Mouse (Mus musculus): ENCODE measurements around the gene Fam131b. TPM values are rescaled to one million over a fixed set of nuclear protein-coding genes. Genes with fewer than 3 reads are reported as not detected.
A peak's percentile ranks its signal among the peaks of the same experiment; 100 is the strongest.

Gene Fam131b
- polyA plus RNA-seq (2016; fragmentation: Nextera tagmentation; extraction: Ambion mirVana), result 3.6 and 4.7 TPM in 2 replicates

DNA sequence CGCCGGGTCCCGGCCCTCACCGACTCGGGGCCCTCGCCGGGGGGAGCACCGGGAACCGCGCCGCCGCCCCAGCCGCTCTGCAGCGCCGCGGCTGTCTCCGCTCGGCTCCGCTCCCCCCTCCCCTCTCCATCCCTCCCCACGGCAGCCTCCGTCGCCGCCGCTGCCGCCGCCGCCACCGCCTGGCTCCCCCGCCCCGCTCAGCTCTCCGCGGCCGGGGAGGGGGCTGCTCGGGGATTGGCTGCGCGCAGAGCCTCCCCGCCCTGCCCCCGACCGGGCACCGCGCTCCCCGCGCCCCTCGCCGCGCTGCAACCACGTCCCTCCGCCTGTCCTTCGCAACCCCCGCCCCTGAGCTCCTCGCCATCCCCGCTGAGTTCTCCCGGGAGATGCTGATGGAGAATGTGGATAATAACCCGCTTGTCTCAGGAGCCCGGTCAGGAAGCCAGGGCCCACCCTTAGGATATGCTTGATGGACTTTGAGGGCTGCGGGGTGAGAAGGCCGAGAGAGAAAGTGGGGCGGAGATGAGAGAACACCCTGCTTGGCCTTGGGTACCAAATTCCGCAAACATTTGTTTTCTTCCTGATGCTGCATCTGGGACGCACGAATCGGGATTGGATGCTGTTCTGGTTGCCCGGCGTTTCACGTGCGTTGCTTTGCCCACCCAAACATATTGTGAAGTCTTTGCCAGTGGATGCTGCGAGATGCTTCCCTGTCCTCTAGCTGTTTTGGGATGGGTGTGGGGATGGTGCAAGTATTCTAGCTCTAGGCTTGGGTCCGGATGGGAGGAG lies at the start of gene Fam131b:
TSS of gene Fam131b (minus strand) at position 162 of the 786 bp plus-strand sequence.
- WGBS, result under 1% methylated on average over 32 of the region's 68 CpGs
- Histone ChIP-seq H3K4me1 (peaks cover 22% of the 10 kb centered on the region; the same call in 1 of the 2 replicates), H3K4me3 (replicated peaks) (peak within 1 kb of the TSS; percentile 81), H3K36me3 (replicated peaks) (no peaks in the 10 kb centered on the region; the same call in 1 of the 2 replicates), H3K27ac (peak within 1 kb of the TSS; percentile 91), H3K9ac (peak within 1 kb of the TSS; percentile 82), H3K27me3 (no peaks in the 10 kb centered on the region), H3K4me2 (peak within 1 kb of the TSS; percentile 91), H3K9me3 (no peaks in the 10 kb centered on the region)
- peak; percentile 91 for ATAC-seq (ENCODE audit: low FRiP score)

DNA sequence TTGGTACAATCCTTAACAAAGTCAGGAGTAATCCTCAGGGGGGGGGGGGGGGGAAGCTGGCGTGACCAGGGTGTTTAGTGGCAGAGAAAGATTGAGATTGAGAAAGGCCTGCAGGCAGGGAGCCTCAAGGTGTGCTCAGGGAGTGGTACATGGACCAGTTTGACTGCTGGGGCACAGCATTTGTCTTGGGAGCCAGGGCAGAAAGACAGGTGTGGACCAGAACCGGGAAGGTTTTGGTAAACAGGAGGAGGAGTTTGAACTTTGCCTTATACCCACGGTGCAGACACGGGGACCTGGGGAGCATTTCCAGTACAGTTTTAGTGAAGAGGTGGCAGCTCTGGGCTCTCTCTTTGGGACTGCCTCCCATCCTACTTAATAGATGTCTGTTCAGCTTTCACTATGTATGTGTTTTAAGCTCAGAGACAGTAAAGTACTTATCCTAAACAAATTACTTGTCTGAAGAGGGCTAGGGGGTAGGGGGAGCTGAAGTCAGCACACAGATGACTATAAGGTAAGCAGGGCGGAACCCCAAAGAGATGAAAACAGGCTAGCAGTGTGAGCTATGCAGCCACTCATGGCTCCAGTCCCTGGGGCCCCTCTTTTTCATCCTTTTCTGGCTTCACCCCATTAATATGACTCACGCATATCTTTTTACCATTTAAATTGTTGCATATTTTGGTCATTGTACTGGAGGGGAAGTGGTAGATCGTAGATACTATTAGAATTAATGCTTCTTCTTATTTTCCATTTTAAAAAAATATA lies 49.4 kb upstream of the Fam131b start:
- H3K4me1 ChIP-seq, result peaks cover 17% of the 10 kb centered on the region
- no peak overlapping the region for H3K9ac ChIP-seq
- peak overlapping the region; percentile 95 for H3K4me2 ChIP-seq
- no peaks in the 10 kb centered on the region for H3K9me3 ChIP-seq
- peak overlapping the region; percentile 50 for H3K4me3 ChIP-seq (replicated peaks)
- ATAC-seq (ENCODE audit: low FRiP score), result no peak
- H3K36me3 ChIP-seq (replicated peaks), result no peaks in the 10 kb centered on the region
- H3K27ac ChIP-seq, result no peak overlapping the region
- WGBS, result 42% methylated on average over 7 of the region's 7 CpGs
- peaks cover 28% of the 10 kb centered on the region for H3K27me3 ChIP-seq

DNA sequence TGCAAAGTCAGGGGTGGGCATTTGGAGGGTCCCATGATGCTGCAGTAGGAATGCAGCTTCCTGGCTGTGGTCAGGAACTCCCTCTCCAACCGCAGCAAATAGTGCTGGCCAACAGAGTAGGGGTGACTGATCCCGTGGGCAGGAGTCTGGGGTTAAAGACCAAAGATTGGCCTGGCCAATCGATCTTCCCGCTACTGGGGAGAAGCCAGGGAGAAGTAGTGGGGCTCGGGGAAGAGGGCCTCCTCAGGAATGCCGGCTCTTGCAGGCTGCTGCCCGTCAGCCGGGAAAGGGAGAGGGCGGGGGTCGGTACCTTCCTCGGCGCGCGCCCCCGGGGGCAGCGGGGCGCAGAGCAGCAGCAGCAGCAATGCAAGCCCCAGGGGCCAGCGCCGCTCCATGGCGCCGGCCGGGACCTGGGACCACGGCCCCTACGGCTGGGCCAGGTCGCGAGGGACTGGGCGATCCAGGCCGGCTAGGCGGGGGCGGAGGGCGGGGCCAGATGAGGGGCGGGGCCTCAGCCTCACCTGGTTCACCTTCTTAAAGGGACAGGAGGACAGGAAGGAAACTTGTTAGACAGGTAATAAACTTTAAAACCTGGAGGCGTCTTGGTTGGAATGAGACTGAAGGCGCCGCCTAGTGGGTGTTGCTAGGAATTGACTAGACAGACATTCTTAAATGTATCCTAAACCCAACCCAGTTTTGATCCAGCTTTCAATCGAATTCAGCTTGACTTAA lies 48.5 kb upstream of the Fam131b start, which contains the start of gene Epha1:
TSS of gene Epha1 (minus strand) at position 453 of the 732 bp plus-strand sequence.
- peak; percentile 76 for ATAC-seq (ENCODE audit: low FRiP score)
- peaks cover 28% of the 10 kb centered on the region for H3K27me3 ChIP-seq
- H3K27ac ChIP-seq, result no peak within 1 kb of the TSS
- H3K4me2 ChIP-seq, result peak within 1 kb of the TSS; percentile 95
- peak within 1 kb of the TSS; percentile 50 for H3K4me3 ChIP-seq (replicated peaks)
- H3K4me1 ChIP-seq, result peaks cover 17% of the 10 kb centered on the region
- WGBS, result under 1% methylated on average over 34 of the region's 36 CpGs
- no peaks in the 10 kb centered on the region for H3K36me3 ChIP-seq (replicated peaks)
- peak within 1 kb of the TSS; percentile 50 for H3K9ac ChIP-seq
- no peaks in the 10 kb centered on the region for H3K9me3 ChIP-seq

DNA sequence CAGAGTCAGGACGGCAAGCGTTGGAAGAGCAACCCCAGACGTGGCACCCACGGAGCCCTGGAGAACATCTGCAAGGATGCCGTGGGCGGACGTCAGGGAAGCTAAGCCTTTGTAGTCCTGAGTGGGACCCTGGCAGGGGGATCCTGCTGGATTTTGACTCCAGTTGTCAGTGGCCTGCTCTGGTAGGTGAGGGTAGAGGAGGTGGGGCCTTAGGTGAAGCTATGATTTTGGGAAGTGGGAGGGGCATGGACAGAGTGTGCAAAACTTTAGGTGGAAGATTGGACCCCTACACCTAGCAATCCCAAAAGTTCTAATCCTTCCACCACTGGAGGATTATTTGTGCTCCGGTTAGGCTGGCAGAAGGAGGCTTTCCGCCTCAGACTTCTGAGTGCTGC lies 48.0 kb upstream of the Fam131b start:
- Histone ChIP-seq H3K27me3 (peaks cover 28% of the 10 kb centered on the region), H3K36me3 (replicated peaks) (no peaks in the 10 kb centered on the region), H3K4me3 (replicated peaks) (no peak overlapping the region; the same call in 1 of the 2 replicates), H3K9me3 (no peaks in the 10 kb centered on the region), H3K4me1 (peaks cover 17% of the 10 kb centered on the region), H3K4me2 (peak overlapping the region; percentile 95), H3K9ac (no peak overlapping the region), H3K27ac (no peak overlapping the region)
- 12% methylated on average over 9 of the region's 9 CpGs for WGBS
- peak; percentile 30; the same call in 1 of the 2 replicates for ATAC-seq (ENCODE audit: low FRiP score)

DNA sequence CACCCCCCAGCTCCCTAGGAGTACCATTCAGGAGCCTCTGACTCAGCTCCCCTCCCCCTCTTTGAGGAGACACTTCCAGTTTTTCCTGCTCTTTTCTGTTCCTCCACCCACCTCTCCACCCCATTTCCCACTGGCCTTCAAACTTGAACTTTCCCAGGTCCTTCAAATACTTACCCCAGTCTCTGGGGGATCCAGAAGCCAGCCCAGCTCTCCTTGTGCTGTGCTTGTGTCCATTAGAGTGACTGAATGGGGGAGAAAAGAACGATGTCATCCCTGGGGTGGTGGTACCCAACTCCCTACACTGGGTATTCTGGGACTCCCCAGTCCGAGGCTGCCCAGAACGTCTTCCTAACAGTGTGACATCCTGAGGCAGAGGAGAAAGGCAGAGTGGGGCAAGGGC lies 47.6 kb upstream of the Fam131b start:
- Histone ChIP-seq H3K27me3 (peaks cover 28% of the 10 kb centered on the region), H3K36me3 (replicated peaks) (no peaks in the 10 kb centered on the region), H3K9ac (no peak overlapping the region), H3K9me3 (no peaks in the 10 kb centered on the region), H3K4me3 (replicated peaks) (no peak overlapping the region), H3K4me1 (peaks cover 17% of the 10 kb centered on the region), H3K27ac (no peak overlapping the region), H3K4me2 (no peak overlapping the region)
- 0 out of 2 replicates have a peak, but pooled peaks have one; percentile 15 for ATAC-seq (ENCODE audit: low FRiP score)
- WGBS, result 5% methylated on average over 3 of the region's 3 CpGs

DNA sequence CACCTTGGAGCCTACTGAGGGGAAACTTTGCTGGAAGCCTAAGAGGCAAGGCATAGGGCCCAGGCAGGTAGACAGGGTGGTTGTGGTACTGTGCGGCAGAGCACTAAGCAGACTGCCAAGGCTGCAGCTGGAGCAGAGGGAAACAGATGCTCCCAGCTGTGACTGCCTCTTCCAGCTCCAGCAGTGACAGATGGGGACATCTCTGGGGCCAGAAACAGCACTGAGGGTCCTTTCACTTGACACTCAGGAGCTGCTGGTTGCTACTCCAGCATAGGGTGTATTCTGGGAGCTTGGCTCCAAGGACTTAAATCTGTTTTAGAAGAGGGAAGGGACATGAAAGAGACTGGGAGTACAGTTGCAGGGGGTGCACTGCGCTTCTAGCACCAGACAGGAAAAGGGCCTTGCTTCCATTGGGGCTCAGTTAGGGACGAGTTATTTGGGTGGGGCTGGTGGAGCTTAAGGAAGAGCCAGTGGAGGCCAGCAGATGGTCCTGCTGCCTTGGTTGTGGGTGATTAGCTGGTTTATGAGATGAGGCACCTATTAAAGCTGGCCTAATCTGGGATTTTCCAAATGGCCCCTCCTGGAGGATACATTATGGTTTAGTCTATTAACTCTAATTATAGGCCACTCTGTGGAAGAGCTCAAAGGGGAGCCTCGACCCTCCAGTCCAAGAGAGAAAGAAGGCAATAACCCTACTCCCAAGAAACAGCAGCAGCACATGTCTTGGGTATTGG lies 46.4 kb upstream of the Fam131b start:
- no peak overlapping the region for H3K9ac ChIP-seq
- WGBS, result 31% methylated on average over 4 of the region's 4 CpGs
- H3K9me3 ChIP-seq, result no peaks in the 10 kb centered on the region
- no peaks in the 10 kb centered on the region for H3K36me3 ChIP-seq (replicated peaks)
- H3K27ac ChIP-seq, result no peak overlapping the region
- no peak overlapping the region for H3K4me2 ChIP-seq
- ATAC-seq (ENCODE audit: low FRiP score), result no peak
- H3K27me3 ChIP-seq, result peaks cover 28% of the 10 kb centered on the region
- peaks cover 17% of the 10 kb centered on the region for H3K4me1 ChIP-seq
- H3K4me3 ChIP-seq (replicated peaks), result no peak overlapping the region

DNA sequence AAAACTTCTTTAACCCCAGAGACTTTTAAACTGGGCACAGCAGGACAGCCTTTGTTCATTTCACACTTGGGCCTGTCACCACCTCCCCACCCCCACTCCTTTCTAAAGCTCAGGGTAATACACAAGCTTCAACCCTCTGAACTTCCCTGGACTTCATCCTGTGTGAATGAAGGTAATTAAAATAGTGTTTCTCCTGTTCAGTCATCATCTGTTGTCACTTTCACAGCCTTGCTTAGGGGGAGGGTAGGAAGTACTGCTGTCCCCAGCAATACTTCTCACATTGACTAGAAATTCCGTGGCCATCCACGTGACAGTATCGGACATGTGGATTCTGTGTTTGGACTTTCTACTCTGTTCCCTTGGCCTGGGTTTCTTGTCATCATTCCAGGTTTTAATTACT lies 45.4 kb upstream of the Fam131b start:
- Histone ChIP-seq H3K4me2 (no peak overlapping the region), H3K4me1 (peaks cover 17% of the 10 kb centered on the region), H3K36me3 (replicated peaks) (no peaks in the 10 kb centered on the region), H3K27ac (no peak overlapping the region), H3K9me3 (no peaks in the 10 kb centered on the region), H3K9ac (no peak overlapping the region), H3K27me3 (peaks cover 28% of the 10 kb centered on the region), H3K4me3 (replicated peaks) (no peak overlapping the region)
- 1% methylated on average over 3 of the region's 3 CpGs for WGBS
- 0 out of 2 replicates have a peak, but pooled peaks have one; percentile 42 for ATAC-seq (ENCODE audit: low FRiP score)

DNA sequence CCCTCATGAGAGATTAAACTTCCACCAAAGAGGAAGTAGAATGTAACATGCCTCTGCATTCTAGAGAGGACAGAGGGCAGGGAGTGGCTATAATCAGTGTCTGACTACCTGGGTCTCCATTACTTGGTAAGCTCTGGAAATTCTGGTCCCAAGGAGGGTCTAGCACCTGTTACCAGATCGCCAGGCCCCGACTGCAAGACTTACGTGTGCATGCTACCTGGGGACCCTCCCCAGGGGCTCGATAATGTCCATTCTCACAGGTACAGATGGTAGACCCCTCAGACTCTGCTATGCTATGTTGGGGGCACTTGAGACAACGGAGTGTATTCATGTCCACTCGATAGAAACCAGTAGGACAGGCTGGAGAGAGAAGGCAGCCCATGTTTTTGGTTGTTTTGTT lies 40.8 kb upstream of the Fam131b start:
- Histone ChIP-seq H3K4me2 (no peak overlapping the region), H3K27me3 (no peaks in the 10 kb centered on the region), H3K27ac (no peak overlapping the region), H3K9ac (no peak overlapping the region), H3K9me3 (no peaks in the 10 kb centered on the region), H3K36me3 (replicated peaks) (no peaks in the 10 kb centered on the region; the same call in 1 of the 2 replicates), H3K4me1 (peaks cover 9% of the 10 kb centered on the region), H3K4me3 (replicated peaks) (no peak overlapping the region)
- WGBS, result 90% methylated on average over 6 of the region's 6 CpGs
- ATAC-seq (ENCODE audit: low FRiP score), result no peak

DNA sequence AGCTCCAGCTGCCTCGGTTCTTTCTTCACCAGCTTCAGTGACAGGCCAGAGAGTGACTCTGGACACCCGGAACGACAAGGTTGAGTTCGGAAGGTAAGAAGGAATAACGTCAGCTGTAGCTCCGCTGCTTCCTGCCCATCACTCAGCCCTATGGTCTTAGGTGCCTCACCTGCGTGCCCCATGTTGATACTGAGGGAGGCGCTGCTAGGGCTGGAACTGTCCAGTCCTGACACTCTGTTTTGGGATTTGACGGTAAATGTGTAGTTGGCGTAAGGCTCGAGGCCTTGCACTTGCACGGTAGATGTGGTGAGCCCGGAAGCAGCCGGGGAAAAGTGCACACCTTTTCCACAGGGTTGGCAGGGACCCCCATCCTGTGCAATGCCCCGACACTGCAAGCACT lies 40.2 kb upstream of the Fam131b start:
- 90% methylated on average over 15 of the region's 15 CpGs for WGBS
- Histone ChIP-seq H3K27ac (no peak overlapping the region), H3K4me3 (replicated peaks) (no peak overlapping the region), H3K9ac (no peak overlapping the region), H3K4me1 (peaks cover 5% of the 10 kb centered on the region; the same call in 1 of the 2 replicates), H3K36me3 (replicated peaks) (peaks cover 6% of the 10 kb centered on the region), H3K9me3 (no peaks in the 10 kb centered on the region), H3K27me3 (no peaks in the 10 kb centered on the region), H3K4me2 (no peak overlapping the region)
- no peak for ATAC-seq (ENCODE audit: low FRiP score)

DNA sequence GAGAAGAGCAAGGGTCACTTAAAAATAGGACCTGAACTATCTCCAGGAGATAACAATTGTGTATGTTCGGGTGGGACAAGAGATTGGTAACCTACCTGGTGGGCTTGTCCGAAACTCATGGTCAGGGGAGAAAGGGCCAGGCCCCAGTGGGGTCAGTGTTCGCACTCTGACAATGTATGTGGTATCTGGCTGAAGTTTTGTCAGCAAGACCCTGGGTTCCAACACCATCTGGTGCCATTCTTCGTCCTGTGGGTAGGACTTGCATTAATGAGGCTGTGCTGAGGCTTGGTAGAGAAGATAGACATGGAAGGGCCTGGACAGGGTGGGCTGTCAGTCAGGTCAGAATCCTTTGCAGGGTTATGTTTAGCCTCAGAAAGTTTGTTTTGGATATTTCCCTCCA lies 39.6 kb upstream of the Fam131b start:
- Histone ChIP-seq H3K9me3 (no peaks in the 10 kb centered on the region), H3K4me2 (no peak overlapping the region), H3K9ac (no peak overlapping the region), H3K4me3 (replicated peaks) (no peak overlapping the region), H3K27me3 (no peaks in the 10 kb centered on the region), H3K4me1 (peaks cover 3% of the 10 kb centered on the region; the same call in 1 of the 2 replicates), H3K27ac (no peak overlapping the region), H3K36me3 (replicated peaks) (peaks cover 11% of the 10 kb centered on the region)
- ATAC-seq (ENCODE audit: low FRiP score), result no peak
- WGBS, result 90% methylated on average over 4 of the region's 4 CpGs

DNA sequence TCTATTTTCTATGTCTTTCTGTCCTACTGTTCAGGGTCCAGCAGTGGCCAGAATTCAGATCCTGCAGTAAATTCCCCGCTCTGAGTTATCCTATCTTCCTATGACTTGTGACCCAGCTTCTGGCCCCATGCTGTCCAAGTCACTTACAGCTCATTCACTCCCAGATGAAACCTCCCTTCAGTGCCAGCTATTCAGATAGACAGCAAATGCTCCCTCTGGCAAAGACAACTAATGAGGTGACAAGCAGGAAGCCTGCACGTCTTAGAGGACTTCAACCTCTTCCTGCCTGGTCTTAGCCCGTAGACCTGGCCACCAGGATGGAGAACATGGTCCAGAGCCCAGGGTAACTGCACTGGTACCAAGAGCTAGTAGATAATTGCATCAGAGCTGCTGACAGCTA lies 38.5 kb upstream of the Fam131b start:
- H3K9me3 ChIP-seq, result no peaks in the 10 kb centered on the region
- no peak overlapping the region for H3K4me3 ChIP-seq (replicated peaks)
- 54% methylated on average over 3 of the region's 3 CpGs for WGBS
- peaks cover 21% of the 10 kb centered on the region for H3K36me3 ChIP-seq (replicated peaks)
- no peaks in the 10 kb centered on the region for H3K27me3 ChIP-seq
- H3K4me2 ChIP-seq, result no peak overlapping the region
- ATAC-seq (ENCODE audit: low FRiP score), result no peak; the same call in 1 of the 2 replicates
- H3K9ac ChIP-seq, result no peak overlapping the region
- peaks cover 3% of the 10 kb centered on the region; the same call in 1 of the 2 replicates for H3K4me1 ChIP-seq
- H3K27ac ChIP-seq, result no peak overlapping the region

Measured in forebrain, embryonic 12.5 days (tissue).